Mouse (Mus musculus) thymus, postnatal 4 days (tissue): ENCODE data around the gene Hexim2.

Experiments used
- DNase-seq: peaks from one replicate; pipeline ENCODE4 v3.0.0; 2021

Hexim2 gene

GRCm38 (mm10) chr11:103174411-103174832, 42.2 kb downstream of the Hexim2 start:
- peak; percentile 58 for DNase-seq

- DNase-seq = peak; percentile 90
Observed at GRCm38 (mm10) chr11:103174891-103175391, 42.7 kb downstream of the Hexim2 start.

- DNase-seq = peak; percentile 40
Observed at GRCm38 (mm10) chr11:103175688-103176442, 43.6 kb downstream of the Hexim2 start.

GRCm38 (mm10) chr11:103176510-103176909, 44.3 kb downstream of the Hexim2 start:
- no peak for DNase-seq

- DNase-seq = no peak
Observed at GRCm38 (mm10) chr11:103177216-103177615, 45.0 kb downstream of the Hexim2 start.

GRCm38 (mm10) chr11:103177815-103178485, 45.7 kb downstream of the Hexim2 start:
- no peak for DNase-seq

- no peak for DNase-seq
Observed at GRCm38 (mm10) chr11:103178748-103179147, 46.5 kb downstream of the Hexim2 start.

GRCm38 (mm10) chr11:103180426-103180825, 48.2 kb downstream of the Hexim2 start:
- DNase-seq = no peak

- DNase-seq = no peak
Observed at GRCm38 (mm10) chr11:103181349-103181748, 49.1 kb downstream of the Hexim2 start.

GRCm38 (mm10) chr11:103181911-103182310, 49.7 kb downstream of the Hexim2 start:
- DNase-seq = no peak

GRCm38 (mm10) chr11:103184891-103185290, 52.7 kb downstream of the Hexim2 start:
- DNase-seq = peak; percentile 82
